Mouse (Mus musculus) lung, adult 2 months (tissue): Measurements from ENCODE around the gene Zbtb46.

ENCODE experiments used
- CTCF ChIP-seq: fragments of 200-500 bp; IDR thresholded peaks from 2 replicates; pipeline ENCODE4 v1.5.1; 2011; ENCODE audit warnings: mild to moderate bottlenecking, low read length, control low read depth; ENCODE audit not compliant: insufficient read depth
- POLR2A ChIP-seq: fragments of 200-500 bp; IDR thresholded peaks from 2 replicates; pipeline ENCODE4 v1.6.1; 2011; ENCODE audit warnings: low read depth, mild to moderate bottlenecking, control low read depth, low read length, borderline replicate concordance; ENCODE audit errors: extremely low read depth

DNA sequence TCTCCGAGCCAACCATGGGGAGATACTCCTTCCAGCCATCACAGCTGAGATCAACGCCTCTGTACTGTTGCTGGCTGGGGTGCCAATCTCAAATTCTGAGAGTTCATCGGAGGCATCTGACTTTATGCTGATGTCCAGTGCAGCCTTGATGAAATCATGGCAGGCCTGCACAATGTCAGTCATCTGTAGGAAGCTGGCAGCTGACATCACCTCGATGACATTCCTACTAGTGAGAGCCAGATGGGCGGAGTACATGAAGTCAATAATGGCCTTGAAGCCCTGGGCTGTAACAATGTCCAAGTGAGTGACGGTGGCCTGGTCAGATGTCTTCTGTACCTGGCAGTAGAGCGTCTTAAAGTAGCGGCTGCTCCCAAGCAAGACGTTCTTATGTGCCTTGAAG is 35.4 kb downstream of the Zbtb46 start:
- no peak for TF ChIP-seq CTCF
- TF ChIP-seq POLR2A: no peak
